Mouse (Mus musculus): ENCODE results near the gene Aldh9a1.

- TF ChIP-seq CTCF (IDR thresholded peaks at IDR 0.05) (no peak), EP300 (IDR thresholded peaks at IDR 0.05) (no peak)
These were observed 40.6 kb downstream of the Aldh9a1 start for GRCm38 (mm10) chr1:167390381-167390780.

Data from lung, postnatal 0 days (tissue).